Mouse (Mus musculus): ENCODE measurements around the gene Crtac1.

Crtac1 gene

GRCm38 (mm10) chr19:42431485-42432190 is at the start of gene Crtac1:
Gene Crtac1, minus strand, starts transcription at chr19:42431783.
- no peak for DNase-seq (ENCODE audit: low spot score)

GRCm38 (mm10) chr19:42478303-42478702 is 46.7 kb upstream of the Crtac1 start:
- no peak for DNase-seq (ENCODE audit: low spot score)

- no peak for DNase-seq (ENCODE audit: low spot score)
Observed at GRCm38 (mm10) chr19:42477769-42478168, 46.2 kb upstream of the Crtac1 start.

GRCm38 (mm10) chr19:42472831-42473230 is 41.2 kb upstream of the Crtac1 start:
- DNase-seq (ENCODE audit: low spot score) = no peak

- no peak for DNase-seq (ENCODE audit: low spot score)
Observed at GRCm38 (mm10) chr19:42471571-42471970, 40.0 kb upstream of the Crtac1 start.

- DNase-seq (ENCODE audit: low spot score) = no peak
Observed at GRCm38 (mm10) chr19:42461851-42462250, 30.3 kb upstream of the Crtac1 start.

- no peak for DNase-seq (ENCODE audit: low spot score)
Observed at GRCm38 (mm10) chr19:42461353-42461752, 29.8 kb upstream of the Crtac1 start.

GRCm38 (mm10) chr19:42459512-42459911 is 27.9 kb upstream of the Crtac1 start:
- no peak for DNase-seq (ENCODE audit: low spot score)

- no peak for DNase-seq (ENCODE audit: low spot score)
Observed at GRCm38 (mm10) chr19:42454481-42455236, 23.1 kb upstream of the Crtac1 start.

- no peak for DNase-seq (ENCODE audit: low spot score)
Observed at GRCm38 (mm10) chr19:42454006-42454405, 22.4 kb upstream of the Crtac1 start.

GRCm38 (mm10) chr19:42452539-42452938 is 21.0 kb upstream of the Crtac1 start:
- no peak for DNase-seq (ENCODE audit: low spot score)

- DNase-seq (ENCODE audit: low spot score) = no peak
Observed at GRCm38 (mm10) chr19:42448539-42448938, 17.0 kb upstream of the Crtac1 start.

- peak; percentile 24 for DNase-seq (ENCODE audit: low spot score)
Observed at GRCm38 (mm10) chr19:42443887-42444409, 12.4 kb upstream of the Crtac1 start.

- no peak for DNase-seq (ENCODE audit: low spot score)
Observed at GRCm38 (mm10) chr19:42443266-42443665, 11.7 kb upstream of the Crtac1 start.

GRCm38 (mm10) chr19:42442246-42443197 is 10.9 kb upstream of the Crtac1 start:
- no peak for DNase-seq (ENCODE audit: low spot score)

GRCm38 (mm10) chr19:42440089-42440488 is 8.5 kb upstream of the Crtac1 start:
- DNase-seq (ENCODE audit: low spot score) = no peak

- DNase-seq (ENCODE audit: low spot score) = no peak
Observed at GRCm38 (mm10) chr19:42439353-42439752, 7.8 kb upstream of the Crtac1 start.

- DNase-seq (ENCODE audit: low spot score) = no peak
Observed at GRCm38 (mm10) chr19:42435621-42436020, 4.0 kb upstream of the Crtac1 start.

- no peak for DNase-seq (ENCODE audit: low spot score)
Observed at GRCm38 (mm10) chr19:42432761-42433160, 1.2 kb upstream of the Crtac1 start.

GRCm38 (mm10) chr19:42432191-42432590 is 608 bp upstream of the Crtac1 start:
- DNase-seq (ENCODE audit: low spot score) = no peak

- no peak for DNase-seq (ENCODE audit: low spot score)
Observed at GRCm38 (mm10) chr19:42430981-42431380, 602 bp downstream of the Crtac1 start.

GRCm38 (mm10) chr19:42429410-42429809 is 2.2 kb downstream of the Crtac1 start:
- no peak for DNase-seq (ENCODE audit: low spot score)

Data from lung, postnatal 25 days (tissue).